Mouse (Mus musculus): ENCODE measurements around the gene Rsl1.
"Not testable (repeated sequence)": the region's sequence is repeated elsewhere in the genome, so short reads cannot be mapped to it uniquely, and the experiment has no call there.

The Rsl1 gene

DNA sequence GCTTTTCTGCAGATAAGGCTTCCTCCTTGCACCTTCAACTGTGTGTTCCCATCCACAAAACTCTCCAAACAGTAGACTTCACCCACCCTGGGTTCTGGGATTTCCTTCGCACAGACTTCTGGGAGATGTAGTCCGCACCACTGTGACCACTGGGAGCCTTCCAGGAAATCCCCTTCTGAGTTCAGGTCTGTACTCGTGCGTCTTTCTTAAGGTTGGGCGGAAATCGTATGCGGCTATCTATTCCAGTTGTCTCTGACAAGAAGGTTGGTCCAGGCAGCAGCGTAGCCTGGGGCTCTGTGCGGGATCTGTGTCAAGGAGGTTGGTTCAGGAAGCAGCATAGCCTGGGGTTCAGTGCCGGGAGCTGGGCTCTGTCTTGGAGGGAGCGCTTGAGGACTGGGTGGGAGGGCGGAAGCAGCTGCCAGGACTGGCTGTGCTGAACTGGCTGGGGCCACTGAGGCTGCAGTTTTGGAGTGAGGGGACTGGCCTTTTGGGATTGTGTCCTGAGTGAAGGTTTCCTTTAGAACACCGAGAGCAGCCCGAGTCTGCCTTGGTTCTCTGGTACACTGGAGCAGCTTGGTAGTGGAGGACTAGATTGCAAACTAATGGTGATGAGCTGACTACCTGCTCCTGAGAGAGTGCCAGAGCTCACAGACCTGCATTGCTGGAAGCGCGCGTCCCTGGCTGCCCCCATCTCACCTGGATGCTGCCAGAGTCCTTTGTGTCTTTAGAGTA lies at the start of gene Rsl1:
Gene Rsl1, plus strand, starts transcription at position 192 of the 732 bp plus-strand sequence.
- peak; percentile 69 for DNase-seq (ENCODE audit: extremely low spot score)

DNA sequence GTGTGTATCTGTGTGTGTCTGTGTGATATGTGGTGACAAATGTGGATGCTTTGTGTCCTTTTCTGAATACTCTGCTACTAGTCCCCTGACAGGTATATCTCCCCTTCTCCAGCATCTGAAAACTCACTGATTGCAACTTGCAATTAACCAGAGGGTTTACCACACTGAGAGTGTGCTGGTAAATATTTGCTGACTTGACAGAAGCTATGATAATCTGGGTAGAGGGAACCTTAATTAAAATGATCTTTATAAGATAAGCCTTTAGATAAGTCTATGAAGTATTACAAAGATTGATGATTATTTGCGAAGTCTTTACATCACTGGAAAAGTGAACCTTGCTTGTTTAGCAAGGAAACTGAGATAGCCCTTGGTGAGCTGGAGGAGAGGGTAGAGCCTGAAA lies 48.5 kb upstream of the Rsl1 start:
- no peak for DNase-seq (ENCODE audit: extremely low spot score)

DNA sequence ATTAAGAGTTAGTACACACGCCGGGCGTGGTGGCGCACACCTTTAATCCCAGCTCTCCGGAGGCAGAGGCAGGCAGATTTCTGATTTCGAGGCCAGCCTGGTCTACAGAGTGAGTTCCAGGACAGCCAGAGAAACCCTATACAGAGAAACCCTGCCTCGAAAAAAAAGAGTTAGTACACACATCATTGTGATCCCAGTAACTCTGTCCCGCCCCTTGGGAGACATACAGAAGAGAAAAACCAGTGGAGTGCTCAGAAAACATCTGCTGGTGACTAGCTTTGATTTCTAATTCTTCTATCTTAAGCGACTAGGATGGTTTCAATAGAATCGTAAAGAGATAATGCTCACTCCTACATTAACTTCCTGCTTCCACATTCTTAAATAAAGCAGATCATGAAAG lies 45.5 kb upstream of the Rsl1 start:
- DNase-seq (ENCODE audit: extremely low spot score) = not testable (repeated sequence)

DNA sequence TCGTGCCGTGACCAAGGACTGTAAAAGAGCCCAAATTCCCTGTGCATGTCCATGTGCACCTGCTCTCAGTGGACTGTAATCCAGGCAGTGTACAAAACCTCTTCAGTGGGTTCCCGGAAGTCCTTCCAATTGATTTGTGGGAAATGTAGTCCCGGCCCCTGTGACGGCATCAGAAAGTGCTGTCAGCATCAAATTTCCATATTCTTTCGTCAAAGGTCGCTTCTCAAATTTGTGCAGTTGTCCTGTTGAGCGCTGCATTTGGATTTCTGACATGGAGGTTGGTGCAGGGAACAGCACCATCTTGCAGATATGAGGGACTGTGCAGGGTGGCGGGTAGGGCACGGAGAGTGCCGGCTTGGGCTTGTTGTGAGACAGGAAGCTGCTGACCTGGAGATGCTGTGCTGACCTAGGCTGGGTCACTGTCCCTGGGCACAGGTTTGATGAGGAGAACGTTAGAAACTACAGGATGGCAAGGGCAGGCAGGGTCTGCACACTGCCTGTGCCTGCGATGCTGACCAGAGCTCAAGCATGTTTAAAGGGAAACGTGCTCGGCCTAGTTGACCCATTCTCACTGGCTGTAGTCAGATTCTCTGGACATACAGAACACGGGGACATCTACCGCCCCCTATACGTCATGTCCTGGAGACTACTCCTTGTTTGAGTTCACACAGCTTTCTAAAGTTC lies 44.8 kb upstream of the Rsl1 start:
- peak; percentile 84 for DNase-seq (ENCODE audit: extremely low spot score)

DNA sequence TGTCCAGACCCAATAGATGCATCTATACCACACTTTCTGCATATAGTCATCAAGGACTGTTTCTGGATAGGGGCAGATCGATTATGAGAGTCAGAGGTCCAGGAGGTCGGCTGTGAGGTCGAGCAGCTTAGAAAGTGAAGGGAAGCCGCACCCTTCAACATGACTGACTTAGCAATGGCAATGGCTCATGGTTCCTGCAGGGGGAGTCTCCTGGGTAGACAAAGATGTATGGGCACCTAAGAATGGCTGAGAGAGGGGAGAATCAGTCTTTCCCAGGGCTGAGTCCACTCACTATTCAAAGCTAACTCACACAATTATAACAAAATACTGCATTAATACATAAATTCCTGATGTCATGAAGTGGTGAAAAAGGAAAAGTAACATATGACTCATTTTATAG lies 6.9 kb upstream of the Rsl1 start:
- DNase-seq (ENCODE audit: extremely low spot score) = not testable (repeated sequence)

DNA sequence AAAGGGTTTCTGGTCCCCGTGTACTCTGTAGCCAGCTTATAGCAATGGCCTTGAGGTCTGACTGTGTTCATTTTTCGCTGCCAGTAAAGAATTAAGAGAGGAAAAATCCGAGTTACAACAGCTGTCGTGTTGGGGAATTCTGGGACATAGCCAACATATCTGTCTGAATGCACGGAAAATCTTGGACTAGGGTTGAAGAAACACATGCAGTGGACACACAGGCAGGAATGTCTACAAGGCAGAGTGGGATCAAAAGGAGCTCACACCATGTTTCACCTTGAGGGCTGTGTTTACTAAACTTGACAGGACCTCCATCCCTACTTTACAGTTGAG lies 707 bp downstream of the Rsl1 start:
- no peak for DNase-seq (ENCODE audit: extremely low spot score)

DNA sequence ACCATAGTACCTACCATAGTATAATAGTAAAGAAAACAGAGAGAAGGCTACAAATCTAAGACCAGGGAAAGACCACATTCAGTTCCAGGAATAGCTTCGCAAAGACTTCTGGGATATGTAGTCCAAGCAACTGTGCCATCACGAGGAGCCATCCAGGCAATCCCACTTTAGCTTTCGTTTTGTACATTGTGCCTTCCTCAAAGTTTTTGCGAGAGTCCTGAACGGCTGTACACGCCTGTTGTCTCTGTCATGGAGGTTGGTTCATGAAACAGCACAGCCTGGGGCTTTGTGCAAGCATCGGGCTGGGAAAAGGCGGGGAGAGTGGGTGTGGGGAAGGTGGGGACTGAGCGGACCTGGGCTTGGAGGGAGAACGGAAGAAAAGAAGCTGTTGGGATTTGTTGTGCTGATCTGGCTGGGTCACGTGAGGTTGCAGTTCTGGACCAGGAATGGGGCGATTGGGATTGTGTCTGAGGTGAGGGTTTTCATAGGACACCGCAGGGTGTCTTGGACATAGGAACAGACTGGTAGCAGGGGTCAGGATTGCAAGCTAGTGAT lies 21.4 kb downstream of the Rsl1 start, which contains the start of gene Zfp455:
Gene Zfp455, plus strand, starts transcription at position 167 of the 555 bp plus-strand sequence.
- DNase-seq (ENCODE audit: extremely low spot score) = peak; percentile 74

DNA sequence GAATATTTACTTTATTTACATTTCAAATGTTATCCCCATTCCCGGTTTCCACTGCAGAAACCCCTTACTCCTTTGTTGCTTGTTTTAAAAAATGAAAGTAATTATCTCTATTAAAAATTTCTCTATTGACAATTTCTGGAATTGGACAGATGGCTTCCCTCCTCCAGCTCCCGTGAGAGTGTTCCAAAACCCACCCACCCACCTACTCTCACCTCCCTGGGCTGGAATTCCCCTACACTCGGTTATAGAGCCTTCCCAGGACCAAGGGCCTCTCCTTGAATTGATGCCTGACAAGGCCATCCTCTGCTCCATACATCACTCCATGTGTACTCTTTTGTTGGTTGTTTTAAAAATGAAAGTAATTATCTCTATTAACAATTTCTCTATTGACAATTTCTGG lies 28.7 kb downstream of the Rsl1 start:
- no peak for DNase-seq (ENCODE audit: extremely low spot score)

DNA sequence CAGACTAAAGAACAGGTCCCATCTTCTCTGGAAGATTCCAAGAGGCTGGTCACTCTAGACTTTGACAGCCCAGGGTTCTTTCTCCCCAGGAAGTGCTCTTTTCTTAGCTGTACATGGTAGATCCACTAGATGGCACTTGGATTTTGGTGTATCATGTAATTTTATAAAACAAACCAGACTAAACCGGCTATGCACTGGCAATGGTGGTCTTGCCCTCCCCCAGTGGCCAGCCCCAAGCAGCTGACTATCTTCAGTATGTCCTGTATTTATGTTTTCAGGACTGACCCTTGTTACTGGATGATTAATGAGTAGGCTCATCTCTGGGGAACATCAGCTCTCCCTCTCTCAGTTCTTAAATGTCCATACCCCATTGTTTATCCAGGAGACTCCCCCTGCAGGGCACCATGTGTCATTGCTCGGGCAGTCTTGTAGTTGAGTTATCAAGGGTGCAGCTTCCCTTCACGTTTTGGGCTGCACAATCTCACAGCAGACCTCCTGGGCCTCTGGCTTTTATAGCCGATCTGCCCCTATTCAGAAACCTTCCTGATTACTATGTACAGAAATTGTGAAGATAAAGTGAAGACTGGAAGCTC lies 41.1 kb downstream of the Rsl1 start:
- DNase-seq (ENCODE audit: extremely low spot score) = no peak

All from embryo, embryonic 9.5 days (tissue).